In the genomic region with DNA sequence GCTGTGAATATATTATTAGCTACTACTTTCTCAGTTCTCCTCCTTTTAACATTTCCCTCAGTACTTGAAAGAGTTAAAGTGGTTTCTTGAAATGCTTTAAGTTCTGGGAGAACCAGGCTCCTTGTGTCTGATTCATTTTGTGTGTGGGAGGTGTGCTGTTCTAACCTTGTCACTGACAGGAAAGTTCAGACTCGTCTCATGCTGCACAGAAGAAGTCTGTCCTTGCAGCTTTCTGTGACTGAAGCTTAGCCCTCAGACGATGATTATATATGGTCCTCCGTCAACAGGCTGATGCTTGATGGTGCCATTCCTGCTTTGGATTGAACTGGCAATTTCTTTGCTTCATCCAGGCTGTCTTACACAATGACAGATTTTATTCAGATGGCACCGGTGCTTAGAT, we compare ENCODE assay signal across 21 mouse cellular contexts.
DNase-seq lines count a peak whose midpoint lies in the region; ATAC-seq and TF ChIP-seq lines count a peak whose summit lies in the region.
"Had no signal": no experiment of that assay in that cellular context is flagged by ENCODE, and none has a peak within 500 bp of the region (broad histone marks: within the 10 kb centered on the region; RNA-seq: fewer than 3 reads in every experiment).

No protein-coding gene starts in this region.

- H3K9ac ChIP-seq in midbrain, embryonic 16.5 days (ENCODE audit: low read depth, low read length): no peak overlapping the region
- H3K9ac ChIP-seq in midbrain, embryonic 13.5 days (replicated peaks): no peak overlapping the region
- H3K9ac ChIP-seq: embryonic facial prominence, embryonic 15.5 days; midbrain, embryonic 15.5 days had no signal

- H3K4me1 ChIP-seq in midbrain, embryonic 16.5 days (ENCODE audit: control insufficient read depth, insufficient read depth, low read length): no peaks in the 10 kb centered on the region; the same call in 1 of the 2 replicates
- H3K4me1 ChIP-seq in midbrain, embryonic 13.5 days (replicated peaks): no peaks in the 10 kb centered on the region
- H3K4me1 ChIP-seq in cortical plate, adult 2 months (ENCODE audit: control insufficient read depth, insufficient read depth, low read length): peaks cover 5% of the 10 kb centered on the region
- H3K4me1 ChIP-seq: embryonic facial prominence, embryonic 15.5 days; hindbrain, embryonic 10.5 days; midbrain, embryonic 15.5 days had no signal

- no peaks in the 10 kb centered on the region for H3K36me3 ChIP-seq in midbrain, embryonic 16.5 days (ENCODE audit: control insufficient read depth, insufficient read depth, low read length)
- H3K36me3 ChIP-seq in midbrain, embryonic 13.5 days: no peaks in the 10 kb centered on the region
- H3K36me3 ChIP-seq: embryonic facial prominence, embryonic 15.5 days; hindbrain, embryonic 10.5 days; midbrain, embryonic 15.5 days had no signal

- peak; percentile 28; the same call in 1 of the 2 replicates for ATAC-seq in midbrain, embryonic 16.5 days
- ATAC-seq in midbrain, embryonic 13.5 days: no peak
- ATAC-seq: forebrain, embryonic 16.5 days; lung, postnatal 0 days; midbrain, embryonic 15.5 days had no signal

- DNase-seq in frontal cortex, adult 2 months (ENCODE audit: extremely low spot score in 1 of 2, low spot score in 1 of 2): peak; percentile 72 to 74
- DNase-seq in frontal cortex, postnatal 25 days (ENCODE audit: low spot score in 2 of 2): no peak
- peak; percentile 37 to 63 for DNase-seq in right cerebral cortex, postnatal 36 days (ENCODE audit: low spot score in 2 of 2)
- no peak for DNase-seq in gastrocnemius, adult 2 months
- DNase-seq: adrenal gland, postnatal 14 days; cerebellum, adult 11-12 months; embryo, embryonic 11 days; gastrocnemius, postnatal 25 days; heart, adult 2 months; kidney, adult 11 months; liver; thymus, postnatal 14 days had no signal

- no peak for TF ChIP-seq CTCF in cortical plate, adult 2 months (IDR thresholded peaks at IDR 0.05; ENCODE audit: extremely low read depth, insufficient read depth, low read length)
- TF ChIP-seq CTCF in gastrocnemius, adult 2 months (IDR thresholded peaks at IDR 0.05): no peak

- intact Hi-C loops in gastrocnemius, adult 2 months (cut with DNase I): no loop called here

- no peaks in the 10 kb centered on the region for H3K9me3 ChIP-seq in midbrain, embryonic 16.5 days (replicated peaks; ENCODE audit: control insufficient read depth, low read length, poor library complexity, severe bottlenecking)
- no peaks in the 10 kb centered on the region for H3K9me3 ChIP-seq in midbrain, embryonic 13.5 days
- H3K9me3 ChIP-seq: embryonic facial prominence, embryonic 15.5 days; hindbrain, embryonic 10.5 days; midbrain, embryonic 15.5 days had no signal

- H3K4me2 ChIP-seq in midbrain, embryonic 16.5 days (ENCODE audit: low read length): no peak overlapping the region
- H3K4me2 ChIP-seq in midbrain, embryonic 13.5 days (replicated peaks): no peak overlapping the region
- H3K4me2 ChIP-seq: embryonic facial prominence, embryonic 15.5 days; midbrain, embryonic 15.5 days had no signal

- H3K27ac ChIP-seq in midbrain, embryonic 16.5 days (ENCODE audit: low read length): no peak overlapping the region
- H3K27ac ChIP-seq in midbrain, embryonic 13.5 days: no peak overlapping the region
- H3K27ac ChIP-seq in cortical plate, adult 2 months (ENCODE audit: insufficient read depth, low read length): peak overlapping the region; percentile 80
- no peak overlapping the region for H3K27ac ChIP-seq in gastrocnemius, adult 2 months
- H3K27ac ChIP-seq: embryonic facial prominence, embryonic 15.5 days; heart, adult 2 months; hindbrain, embryonic 10.5 days; kidney, postnatal 0 days; midbrain, embryonic 15.5 days had no signal

- H3K4me3 ChIP-seq in midbrain, embryonic 16.5 days (ENCODE audit: low read depth, low read length): no peak overlapping the region
- H3K4me3 ChIP-seq in midbrain, embryonic 13.5 days (replicated peaks): no peak overlapping the region
- H3K4me3 ChIP-seq in cortical plate, adult 2 months (ENCODE audit: insufficient read depth, low read length): no peak overlapping the region
- H3K4me3 ChIP-seq in gastrocnemius, adult 2 months: no peak overlapping the region
- H3K4me3 ChIP-seq: embryonic facial prominence, embryonic 15.5 days; heart, adult 2 months; hindbrain, embryonic 10.5 days; midbrain, embryonic 15.5 days had no signal

- 70% methylated on average over 4 of the region's 4 CpGs for WGBS in midbrain, embryonic 16.5 days
- WGBS in midbrain, embryonic 13.5 days: 82% methylated on average over 4 of the region's 4 CpGs

- TF ChIP-seq POLR2A in cortical plate, adult 2 months (IDR thresholded peaks at IDR 0.05; ENCODE audit: extremely low read depth, insufficient read depth, low read length): 0 out of 2 replicates have a peak, but pooled peaks have one; percentile 22

- no peaks in the 10 kb centered on the region for H3K27me3 ChIP-seq in midbrain, embryonic 16.5 days (ENCODE audit: control insufficient read depth, insufficient read depth, low read depth, low read length)
- no peaks in the 10 kb centered on the region for H3K27me3 ChIP-seq in midbrain, embryonic 13.5 days
- H3K27me3 ChIP-seq: embryonic facial prominence, embryonic 15.5 days; midbrain, embryonic 15.5 days had no signal

Comparison
In these comparisons a context has a peak if more than half of its experiments do, and no peak if none do; other contexts are left out.
1. DNase-seq: peak in frontal cortex, adult 2 months (2 of 2) and right cerebral cortex, postnatal 36 days (2 of 2); none in frontal cortex, postnatal 25 days (0 of 2) and gastrocnemius, adult 2 months (single experiment).